Mouse (Mus musculus) hematopoietic stem cell, adult 5-6 weeks (primary cell): ENCODE measurements around the gene Mfsd12. TPM values are rescaled to one million over a fixed set of nuclear protein-coding genes. Genes with fewer than 3 reads are reported as not detected.

Experiments
- ATAC-seq, 2 experiments: fragments of 125-278 bp in 1 of 2; replicated peaks in 1 of 2; 2 replicates each; pipeline ENCODE4 v1.8.0; 2016 to 2017; ENCODE audit warnings: inconsistent platforms in 2 of 2, mild to moderate bottlenecking in 2 of 2, moderate number of reproducible peaks in 2 of 2, low read depth in 1 of 2, moderate TSS enrichment in 1 of 2; ENCODE audit not compliant: low FRiP score in 2 of 2, poor library complexity in 2 of 2, severe bottlenecking in 2 of 2, insufficient read depth in 1 of 2, low TSS enrichment in 1 of 2
- total RNA-seq: library from RNA; stranded (forward); fragments of 172-1452, 232-1000 nt; gene quantifications from 2 replicates; pipeline ENCODE4 v1.2.3, GENCODE M21; 2017

Mfsd12 gene
- total RNA-seq, 1 experiment from 2014 or later, result 16.9 TPM

DNA sequence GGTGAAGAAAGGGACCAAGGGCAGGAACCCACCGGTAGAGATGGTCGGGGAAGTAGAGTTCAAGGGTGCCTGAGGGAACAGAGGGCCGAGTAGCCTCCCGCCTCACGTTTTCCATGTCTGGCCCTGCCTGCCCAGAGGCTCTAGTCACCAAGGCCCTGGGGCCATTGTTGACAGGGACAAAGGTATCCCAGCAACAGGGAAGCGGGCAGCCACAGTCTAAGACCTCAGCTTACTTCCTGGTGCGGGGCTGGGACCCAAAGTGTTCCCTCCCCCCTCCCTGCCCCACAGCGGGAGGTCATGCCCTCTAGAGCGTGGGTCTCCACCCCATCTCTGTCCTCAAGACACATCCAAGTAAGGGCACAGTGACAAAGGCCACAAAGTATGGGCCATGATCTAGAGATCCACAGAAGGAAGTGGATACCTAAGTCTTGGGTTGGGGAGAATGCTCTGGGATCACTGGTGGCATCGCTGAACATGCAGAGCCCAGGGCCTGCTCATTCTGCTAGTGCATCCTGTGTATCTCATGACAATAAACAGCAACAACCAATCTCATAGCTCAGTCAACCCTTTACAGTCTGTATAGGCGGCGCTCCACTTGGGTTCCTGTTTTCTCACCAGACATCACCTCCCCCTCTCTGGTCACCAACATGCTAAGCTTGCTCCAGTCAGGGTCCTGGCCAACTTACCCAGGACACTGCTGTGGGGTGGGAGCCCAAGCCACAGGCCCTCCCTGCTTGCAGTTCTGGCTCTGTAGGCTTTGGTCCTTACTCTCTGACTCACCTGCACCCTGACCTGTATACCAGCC lies 8.6 kb downstream of the Mfsd12 start, which contains the start of gene 4930404N11Rik:
TSS of gene 4930404N11Rik (minus strand) at position 145 of the 805 bp plus-strand sequence.
- ATAC-seq, result peak; percentile 15 to 30; a peak in 2 of 4 replicates

DNA sequence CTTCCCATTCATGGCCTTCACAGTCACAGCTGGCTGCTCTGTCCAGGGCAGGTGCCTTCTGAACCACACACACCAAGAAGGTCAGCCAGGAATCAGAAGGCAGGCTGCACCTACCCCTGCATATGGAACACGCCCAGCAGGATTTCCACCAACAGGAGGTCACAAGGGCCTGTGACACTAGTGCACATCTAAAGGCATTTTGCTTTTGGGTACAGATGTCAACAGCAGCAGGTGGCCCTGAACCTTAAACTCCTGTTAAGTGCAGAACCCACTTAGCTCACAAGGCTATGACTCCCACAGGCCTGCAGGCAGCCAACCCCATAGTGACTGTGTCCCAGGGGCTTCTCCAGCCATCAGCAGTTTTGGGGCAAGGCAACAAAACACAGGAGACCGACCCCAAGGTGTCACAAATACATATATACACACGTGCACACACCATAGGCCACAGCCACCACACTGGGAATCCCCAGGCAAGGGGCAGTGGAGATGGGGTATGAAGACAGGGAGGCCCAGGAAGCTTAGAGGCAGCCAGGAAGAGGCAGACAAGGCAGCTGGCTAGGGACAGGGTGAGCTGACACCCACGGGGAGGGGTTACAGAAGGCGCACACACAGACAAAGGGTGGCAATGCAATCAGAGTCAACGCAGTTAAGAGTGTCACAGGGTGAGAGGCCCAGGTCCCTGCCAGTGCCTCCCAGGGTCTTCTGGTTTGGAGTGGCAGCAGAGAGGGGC lies 9.4 kb downstream of the Mfsd12 start:
- ATAC-seq, result no peak

DNA sequence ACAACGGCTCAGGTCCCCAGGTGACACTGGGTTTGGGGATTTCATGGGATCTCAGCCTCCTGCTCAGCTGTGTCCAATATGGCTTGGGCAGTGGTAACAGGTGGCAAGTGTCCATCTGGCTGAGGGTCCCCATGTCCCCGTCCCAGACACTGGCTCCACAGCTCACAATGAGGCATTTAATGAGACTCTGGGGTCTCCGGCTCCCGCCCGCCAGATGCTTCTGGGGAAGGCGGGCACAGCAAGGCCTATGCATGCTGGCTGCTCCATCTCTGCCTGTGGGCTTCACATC lies 9.9 kb downstream of the Mfsd12 start:
- no peak for ATAC-seq

DNA sequence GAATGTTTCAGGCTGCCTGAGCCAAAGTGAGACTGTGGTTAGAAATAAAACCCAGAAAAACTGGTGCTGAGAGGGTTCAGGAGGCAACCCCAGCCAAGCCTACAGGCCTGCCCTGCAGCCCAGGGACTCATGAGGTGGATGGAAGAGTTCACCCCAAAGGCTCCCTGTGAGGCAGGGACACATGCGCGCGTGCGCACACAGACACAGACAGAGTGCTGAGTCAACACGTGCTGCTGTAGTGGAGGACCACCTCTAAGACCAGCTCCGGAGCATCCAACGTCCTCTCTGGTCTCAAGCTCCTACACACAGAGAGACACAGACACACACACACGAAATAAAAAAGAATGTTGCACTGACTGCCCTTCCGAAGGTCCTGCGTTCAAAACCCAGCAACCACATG lies 18.0 kb downstream of the Mfsd12 start:
- no peak for ATAC-seq

DNA sequence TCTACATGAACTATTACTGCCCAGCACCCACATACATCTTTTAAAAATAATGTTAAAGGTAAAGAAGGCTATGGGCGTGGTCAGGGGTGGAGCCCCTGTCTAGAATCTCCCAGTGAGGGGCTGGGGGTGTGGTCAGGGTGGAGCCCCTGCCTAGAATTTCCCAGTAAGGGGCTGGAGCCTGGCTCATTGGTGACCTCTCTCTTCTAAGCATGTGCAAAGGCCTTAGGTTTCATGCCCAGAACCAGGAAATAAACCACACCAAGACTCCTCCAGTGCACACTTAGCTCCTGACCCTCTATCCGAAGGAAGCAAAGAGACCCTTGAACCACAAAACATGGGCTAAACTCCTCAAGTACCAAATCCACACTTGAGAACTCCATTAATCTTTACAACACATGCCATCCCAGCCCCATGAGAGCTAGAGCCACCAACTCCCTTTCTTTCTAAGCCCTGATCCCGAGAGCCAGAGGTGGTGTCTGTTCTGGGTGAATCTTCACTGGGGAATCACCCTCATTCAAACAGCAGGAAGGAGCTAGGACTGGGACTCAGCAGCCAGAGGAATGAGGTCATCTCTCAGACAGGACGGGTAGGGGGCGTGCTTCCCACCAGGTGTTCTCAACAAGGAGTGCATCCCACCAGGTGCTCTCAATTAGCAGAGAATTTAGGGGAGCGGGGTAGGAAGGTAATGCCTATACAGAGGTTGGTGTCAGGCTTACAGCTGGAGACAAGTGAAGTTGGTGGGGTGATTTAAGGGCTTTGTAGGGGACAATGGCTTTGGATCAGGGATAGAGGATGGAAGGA lies 19.5 kb downstream of the Mfsd12 start:
- no peak for ATAC-seq

DNA sequence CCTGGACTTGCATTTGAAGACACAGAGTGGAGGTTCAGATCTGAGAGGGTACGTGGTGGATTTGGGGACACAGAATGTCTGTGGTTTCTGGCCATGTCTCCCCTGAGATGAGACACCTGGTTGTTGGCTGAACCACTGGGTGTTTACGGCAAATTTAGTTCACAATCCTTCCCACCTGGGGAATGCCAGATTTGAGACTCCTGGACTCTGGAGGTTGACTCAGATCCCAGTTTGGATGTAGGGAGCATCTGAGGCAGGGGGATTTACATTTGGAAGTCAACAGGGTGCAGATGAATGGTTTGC lies 20.0 kb downstream of the Mfsd12 start:
- no peak for ATAC-seq

DNA sequence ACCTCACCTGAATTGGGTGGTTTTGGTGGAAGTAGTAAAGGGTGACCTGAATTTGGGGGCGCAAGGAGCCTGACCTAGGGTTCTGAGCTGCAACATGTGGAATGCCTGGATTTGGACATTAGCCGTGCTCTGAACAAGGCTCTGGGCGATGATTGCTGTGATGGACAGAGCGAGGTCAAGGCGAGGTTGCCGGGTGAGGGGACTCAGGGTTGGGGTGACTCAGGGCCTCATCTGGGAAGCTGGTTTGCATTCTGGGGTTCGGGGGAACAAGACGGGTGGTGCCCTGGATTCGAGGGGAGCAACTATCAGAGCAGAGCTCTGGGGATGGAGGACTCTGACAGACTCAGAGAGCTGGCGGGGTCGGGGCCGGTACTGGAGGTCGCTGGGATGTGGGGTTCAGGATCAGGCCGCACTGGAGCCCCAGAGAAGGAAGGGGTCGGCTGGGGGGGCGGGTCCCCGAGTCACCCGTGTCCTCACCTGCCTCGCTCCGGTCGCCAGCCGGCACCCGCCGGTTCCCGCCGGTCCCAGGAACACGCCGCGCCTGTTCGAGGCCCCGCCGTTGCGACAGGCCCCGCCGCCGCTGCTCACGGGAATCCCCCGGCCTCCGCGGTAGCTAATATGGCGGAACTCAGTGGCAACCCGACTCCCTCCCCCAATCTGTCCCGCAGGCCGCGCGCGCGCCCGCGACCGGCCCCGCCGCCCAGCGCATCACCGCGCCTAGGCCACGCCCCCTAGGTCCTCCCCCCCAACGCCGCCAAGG lies 20.7 kb downstream of the Mfsd12 start, which contains the start of gene Fzr1:
TSS of gene Fzr1 (minus strand) at position 724 of the 760 bp plus-strand sequence.
- no peak for ATAC-seq

DNA sequence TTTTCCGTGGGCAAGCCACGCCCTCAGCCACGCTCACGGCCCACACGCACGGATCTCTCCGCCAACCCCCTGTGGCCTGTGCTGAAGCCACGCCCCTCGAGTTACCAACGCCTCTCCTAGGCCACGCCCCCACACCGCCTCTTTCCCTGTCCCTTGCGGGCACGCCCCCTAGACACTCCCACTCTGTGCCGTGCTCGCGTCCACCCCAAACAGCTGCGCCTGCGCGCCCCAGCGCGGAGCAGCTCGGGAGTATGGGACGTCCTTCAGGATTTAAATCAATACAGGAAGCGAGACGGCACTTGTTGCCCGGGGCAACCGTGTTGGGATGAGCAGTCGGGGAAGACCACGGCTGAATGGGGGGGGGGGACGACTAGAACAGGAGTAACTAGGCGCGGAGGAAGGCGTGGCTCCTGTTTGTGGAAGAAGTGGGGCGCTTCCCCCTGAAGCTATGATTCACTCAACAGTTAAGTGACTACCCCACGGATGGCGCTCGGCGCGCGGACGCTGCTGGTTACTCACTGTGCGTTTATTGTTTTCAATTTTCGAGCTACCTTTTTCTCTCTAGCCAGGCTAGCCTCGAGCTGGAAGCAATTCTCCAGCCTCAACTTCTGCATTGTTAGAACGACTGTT lies 21.4 kb downstream of the Mfsd12 start:
- peak; percentile 80 to 89 for ATAC-seq

DNA sequence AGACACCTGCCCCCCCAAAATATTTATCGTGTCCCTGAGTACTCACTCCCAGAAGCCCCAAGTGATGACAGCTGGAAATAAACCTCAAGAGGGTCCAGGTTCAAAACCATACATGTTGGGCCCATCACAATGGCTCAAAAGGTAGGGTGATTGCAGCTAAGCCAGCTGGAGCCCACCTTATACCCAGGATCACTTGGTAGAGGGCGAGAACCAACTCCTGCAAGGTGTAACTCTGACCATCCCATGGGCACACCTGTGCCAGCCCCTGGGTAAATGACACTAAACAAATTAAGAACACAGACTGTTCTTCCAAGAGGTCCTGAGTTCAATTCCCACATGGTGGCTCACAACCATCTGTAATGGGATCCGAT lies 21.9 kb downstream of the Mfsd12 start:
- no peak for ATAC-seq

DNA sequence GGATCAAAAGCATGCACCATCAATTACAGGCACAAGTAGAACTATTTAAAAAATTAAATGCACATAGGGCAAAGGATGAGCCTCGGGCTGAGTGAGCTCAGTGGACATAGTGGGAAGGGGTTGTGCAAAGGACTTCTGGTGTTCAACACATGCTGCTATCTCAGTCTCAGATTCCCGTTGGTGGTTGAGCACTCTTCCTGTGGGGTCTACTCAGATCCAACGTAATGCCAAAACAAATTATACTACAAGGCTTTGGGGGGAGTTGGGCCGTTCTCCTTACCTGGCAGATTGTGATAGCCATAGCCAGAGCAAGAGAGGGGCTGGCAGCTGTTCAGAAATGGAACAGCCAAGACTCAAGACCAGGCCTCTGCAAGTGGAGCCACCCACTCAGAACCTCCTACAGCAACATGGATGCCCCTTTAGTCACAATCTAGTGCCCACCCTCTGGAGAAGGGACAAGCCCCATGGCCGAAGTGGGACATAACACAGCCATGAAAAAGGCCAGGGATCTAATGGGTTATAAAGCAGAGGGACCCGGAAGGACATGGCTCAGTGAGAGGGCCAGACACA lies 22.6 kb downstream of the Mfsd12 start:
- no peak for ATAC-seq

DNA sequence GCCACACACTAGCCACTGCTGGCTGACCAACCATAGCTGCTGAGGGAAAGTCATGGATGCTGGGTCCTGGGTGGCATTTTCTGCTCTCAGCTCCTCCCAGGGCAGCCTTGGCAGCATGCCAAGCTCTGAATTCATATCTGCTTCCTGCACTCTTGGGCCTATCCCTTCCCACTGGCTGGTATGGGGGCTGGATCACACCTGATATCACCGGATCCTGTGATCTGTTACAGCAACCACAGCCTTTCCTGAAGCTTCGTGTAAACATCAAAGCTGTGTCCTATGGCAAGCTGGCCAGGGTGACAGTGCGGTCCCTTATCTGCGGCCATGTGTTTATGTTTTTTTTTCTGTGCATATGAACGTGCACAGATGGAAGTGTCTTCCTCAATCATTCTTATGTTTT lies 24.7 kb downstream of the Mfsd12 start:
- peak; percentile 37 to 45 for ATAC-seq

DNA sequence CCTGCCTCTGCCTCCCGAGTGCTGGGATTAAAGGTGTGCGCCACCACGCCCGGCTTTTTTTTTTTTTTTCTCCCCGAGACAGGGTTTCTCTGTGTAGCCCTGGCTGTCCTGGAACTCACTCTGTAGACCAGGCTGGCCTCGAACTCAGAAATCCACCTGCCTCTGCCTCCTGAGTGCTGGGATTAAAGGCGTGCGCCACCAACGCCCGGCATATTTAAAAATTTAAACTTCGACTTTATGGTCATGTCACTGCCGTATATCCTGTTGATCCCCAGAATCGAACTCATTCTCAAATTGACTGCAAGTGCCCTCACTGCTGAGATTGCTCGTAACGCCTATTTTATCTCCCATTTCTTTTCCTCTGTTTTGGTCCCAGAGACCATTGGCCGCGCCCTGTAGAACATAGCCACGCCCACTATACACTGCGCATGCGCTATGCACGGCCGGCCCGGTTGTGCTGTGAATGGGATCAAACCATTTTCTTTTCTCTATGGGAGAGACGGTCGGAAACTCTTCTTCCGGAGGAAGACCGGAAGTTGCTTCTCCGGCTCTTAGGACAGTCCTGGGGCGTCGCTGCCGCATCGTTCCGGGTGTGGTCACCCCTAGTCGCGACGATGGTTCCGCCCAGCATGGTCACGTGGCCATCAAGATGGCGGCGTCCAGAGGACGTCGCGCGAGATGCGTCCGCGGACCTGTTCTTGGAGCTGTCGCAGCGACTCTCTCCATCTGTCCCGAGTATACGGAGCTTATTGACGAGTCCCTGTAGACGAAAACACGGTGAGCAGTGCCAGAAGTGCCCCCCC lies 26.7 kb downstream of the Mfsd12 start, which contains the start of the genes Dohh and Gm48551:
TSS of gene Dohh (plus strand) at position 627 of the 803 bp plus-strand sequence.
TSS of gene Gm48551 (plus strand) at position 665 of the 803 bp plus-strand sequence.
- peak; percentile 74 to 76 for ATAC-seq

DNA sequence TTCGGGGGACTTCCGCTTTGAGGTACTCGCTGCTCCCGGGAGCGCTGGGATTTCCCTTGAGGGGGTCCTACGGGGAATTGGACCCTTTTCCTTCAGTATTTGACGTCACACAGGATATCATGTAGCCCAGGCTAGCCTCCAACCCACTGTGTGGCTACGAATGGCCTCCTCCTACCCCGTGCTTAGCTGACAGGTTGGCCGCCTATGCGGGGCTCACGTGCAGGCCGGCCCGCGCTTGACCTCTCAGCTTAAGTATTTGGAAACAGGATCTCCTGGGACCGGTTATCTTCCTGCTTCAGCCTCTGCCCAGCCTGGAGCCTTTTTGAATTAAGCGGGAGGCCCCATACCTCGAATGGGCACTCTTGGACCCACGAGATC lies 27.3 kb downstream of the Mfsd12 start:
- ATAC-seq, result peak in 1 of 2 experiments; percentile 0; a peak in 1 of 4 replicates

DNA sequence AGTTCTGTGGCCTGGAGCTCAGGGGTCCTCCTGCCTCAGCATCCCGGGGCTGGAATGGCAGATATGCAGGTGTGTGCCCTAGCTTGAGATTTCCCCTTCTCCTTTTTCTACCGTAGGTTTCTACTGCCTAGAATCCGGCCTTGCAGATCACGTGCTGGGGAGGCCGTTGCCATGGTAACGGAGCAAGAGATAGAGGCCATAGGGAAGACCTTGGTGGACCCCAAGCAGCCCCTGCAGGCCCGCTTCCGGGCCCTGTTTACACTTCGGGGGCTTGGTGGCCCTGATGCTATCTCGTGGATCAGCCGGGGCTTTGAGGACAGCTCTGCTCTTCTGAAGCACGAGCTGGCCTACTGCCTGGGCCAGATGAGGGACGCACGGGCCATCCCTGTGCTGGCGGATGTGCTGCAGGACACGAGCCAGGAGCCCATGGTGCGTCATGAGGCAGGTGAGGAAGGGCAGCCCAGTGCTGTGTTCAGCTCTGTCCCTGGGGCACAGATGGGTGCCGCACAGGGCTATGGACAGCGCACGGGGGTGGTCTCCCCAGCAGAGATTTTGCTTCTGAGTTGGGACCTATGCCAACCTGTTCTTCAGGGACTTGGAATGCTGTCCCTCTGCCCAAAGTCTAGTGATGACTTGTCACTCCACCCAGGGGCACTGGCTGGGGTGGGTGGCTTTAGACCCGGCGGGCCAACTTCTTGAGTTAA lies 28.5 kb downstream of the Mfsd12 start:
- ATAC-seq, result no peak

DNA sequence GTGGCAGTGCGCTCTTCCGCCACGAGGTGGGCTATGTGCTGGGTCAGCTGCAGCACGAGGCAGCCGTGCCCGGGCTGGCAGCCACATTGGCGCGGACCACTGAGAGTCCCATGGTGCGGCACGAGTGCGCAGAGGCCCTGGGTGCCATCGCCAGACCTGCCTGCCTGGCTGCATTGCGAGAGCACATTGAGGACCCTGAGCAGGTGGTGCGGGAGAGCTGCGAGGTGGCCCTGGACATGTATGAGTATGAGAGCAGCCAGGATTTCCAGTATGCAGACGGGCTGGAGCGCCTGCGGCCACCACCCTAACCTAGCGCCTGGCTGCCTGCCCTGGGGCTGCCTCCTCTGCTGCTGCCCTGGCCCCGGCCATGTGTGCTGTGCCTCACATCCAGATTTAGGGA lies 30.4 kb downstream of the Mfsd12 start:
- ATAC-seq, result no peak
